Mouse (Mus musculus): Measurements from ENCODE around the gene Dmp1. TPM values are rescaled to one million over a fixed set of nuclear protein-coding genes. Genes with fewer than 3 reads are reported as not detected.

Gene Dmp1
- total and polyA plus RNA-seq, 2 experiments from 2014 or later: 0.21 to 0.52 TPM

- no peak for DNase-seq
- Histone ChIP-seq H3K27ac (ENCODE audit: low read depth, low read length) (no peak overlapping the region), H3K9ac (no peak overlapping the region), H3K4me2 (ENCODE audit: low read depth) (no peak overlapping the region), H3K4me3 (ENCODE audit: low read depth, low read length) (no peak overlapping the region), H3K4me1 (ENCODE audit: insufficient read depth) (no peaks in the 10 kb centered on the region), H3K36me3 (ENCODE audit: insufficient read depth) (no peaks in the 10 kb centered on the region), H3K9me3 (ENCODE audit: low read length) (no peaks in the 10 kb centered on the region), H3K27me3 (ENCODE audit: insufficient read depth, low read length) (no peaks in the 10 kb centered on the region)
- WGBS: 79% methylated on average over 3 of the region's 3 CpGs
- no peak for TF ChIP-seq CTCF (IDR thresholded peaks at IDR 0.05; ENCODE audit: low read depth)
- no peak for ATAC-seq
Observed at GRCm38 (mm10) chr5:104256585-104256984, 54.2 kb downstream of the Dmp1 start.

GRCm38 (mm10) chr5:104261908-104262461 lies 59.6 kb downstream of the Dmp1 start:
- no peak overlapping the region for H3K9ac ChIP-seq
- H3K9me3 ChIP-seq (ENCODE audit: low read length): no peaks in the 10 kb centered on the region
- H3K36me3 ChIP-seq (ENCODE audit: insufficient read depth): no peaks in the 10 kb centered on the region
- DNase-seq (no peak), ATAC-seq (no peak)
- H3K4me2 ChIP-seq (ENCODE audit: low read depth): no peak overlapping the region
- 75% methylated on average over 4 of the region's 4 CpGs for WGBS
- no peaks in the 10 kb centered on the region for H3K27me3 ChIP-seq (ENCODE audit: insufficient read depth, low read length)
- H3K4me1 ChIP-seq (ENCODE audit: insufficient read depth): no peaks in the 10 kb centered on the region
- no peak overlapping the region for H3K4me3 ChIP-seq (ENCODE audit: low read depth, low read length)
- H3K27ac ChIP-seq (ENCODE audit: low read depth, low read length): no peak overlapping the region
- no peak for TF ChIP-seq CTCF (IDR thresholded peaks at IDR 0.05; ENCODE audit: low read depth)

- DNase-seq (no peak), ATAC-seq (no peak)
- Histone ChIP-seq H3K4me1 (ENCODE audit: insufficient read depth) (no peaks in the 10 kb centered on the region), H3K4me2 (ENCODE audit: low read depth) (no peak overlapping the region), H3K36me3 (ENCODE audit: insufficient read depth) (no peaks in the 10 kb centered on the region), H3K9ac (no peak overlapping the region), H3K9me3 (ENCODE audit: low read length) (no peaks in the 10 kb centered on the region), H3K4me3 (ENCODE audit: low read depth, low read length) (no peak overlapping the region), H3K27me3 (ENCODE audit: insufficient read depth, low read length) (no peaks in the 10 kb centered on the region), H3K27ac (ENCODE audit: low read depth, low read length) (no peak overlapping the region)
- WGBS: 89% methylated on average over 13 of the region's 13 CpGs
- TF ChIP-seq CTCF (IDR thresholded peaks at IDR 0.05; ENCODE audit: low read depth): no peak
Observed at GRCm38 (mm10) chr5:104263014-104263776, 60.8 kb downstream of the Dmp1 start.

Other genes with a start within 250 kb of the Dmp1 start
- not detected in 2 replicates for gene Hsd17b13, start 225.2 kb upstream of the Dmp1 start, total RNA-seq (2014; rRNA removed)
- gene Hsd17b13, start 225.2 kb upstream of the Dmp1 start, polyA plus RNA-seq (2015; fragmentation: Nextera tagmentation; extraction: Ambion mirVana): 0.16 and 0.21 TPM in 2 replicates
- gene Hsd17b11, start 180.7 kb upstream of the Dmp1 start, total RNA-seq (2014; rRNA removed): 10.9 and 15.8 TPM in 2 replicates
- gene Hsd17b11, start 180.7 kb upstream of the Dmp1 start, polyA plus RNA-seq (2015; fragmentation: Nextera tagmentation; extraction: Ambion mirVana): 3.2 and 4.6 TPM in 2 replicates
- 50.3 and 55.3 TPM in 2 replicates for gene Nudt9, start 156.3 kb upstream of the Dmp1 start, total RNA-seq (2014; rRNA removed)
- 72.4 and 73.8 TPM in 2 replicates for gene Nudt9, start 156.3 kb upstream of the Dmp1 start, polyA plus RNA-seq (2015; fragmentation: Nextera tagmentation; extraction: Ambion mirVana)
- gene Gm17660, start 125.0 kb upstream of the Dmp1 start, total RNA-seq (2014; rRNA removed): not detected in 2 replicates
- 0.52 and 1.1 TPM in 2 replicates for gene Gm17660, start 125.0 kb upstream of the Dmp1 start, polyA plus RNA-seq (2015; fragmentation: Nextera tagmentation; extraction: Ambion mirVana)
- gene Sparcl1, start 88.9 kb upstream of the Dmp1 start, total RNA-seq (2014; rRNA removed): 342 and 344 TPM in 2 replicates
- gene Sparcl1, start 88.9 kb upstream of the Dmp1 start, polyA plus RNA-seq (2015; fragmentation: Nextera tagmentation; extraction: Ambion mirVana): 239 and 282 TPM in 2 replicates
- gene Dspp, start 31.9 kb upstream of the Dmp1 start, total RNA-seq (2014; rRNA removed): not detected in 2 replicates
- gene Dspp, start 31.9 kb upstream of the Dmp1 start, polyA plus RNA-seq (2015; fragmentation: Nextera tagmentation; extraction: Ambion mirVana): not detected in 2 replicates
- 2.6 and 20.2 TPM in 2 replicates for gene Ibsp, start 96.6 kb downstream of the Dmp1 start, total RNA-seq (2014; rRNA removed)
- gene Ibsp, start 96.6 kb downstream of the Dmp1 start, polyA plus RNA-seq (2015; fragmentation: Nextera tagmentation; extraction: Ambion mirVana): 0.33 and 0.50 TPM in 2 replicates
- gene Mepe, start 122.7 kb downstream of the Dmp1 start, total RNA-seq (2014; rRNA removed): 0.14 TPM in 1 of 2 replicates, not detected in the other
- not detected in 2 replicates for gene Mepe, start 122.7 kb downstream of the Dmp1 start, polyA plus RNA-seq (2015; fragmentation: Nextera tagmentation; extraction: Ambion mirVana)
- 28.4 and 80.6 TPM in 2 replicates for gene Spp1, start 232.5 kb downstream of the Dmp1 start, total RNA-seq (2014; rRNA removed)
- 60.0 and 67.8 TPM in 2 replicates for gene Spp1, start 232.5 kb downstream of the Dmp1 start, polyA plus RNA-seq (2015; fragmentation: Nextera tagmentation; extraction: Ambion mirVana)